Mouse (Mus musculus) stomach, postnatal 0 days (tissue): ENCODE results near the gene Mnat1. TPM values are rescaled to one million over a fixed set of nuclear protein-coding genes. Genes with fewer than 3 reads are reported as not detected.
"Not testable (repeated sequence)": the region's sequence is repeated elsewhere in the genome, so short reads cannot be mapped to it uniquely, and the experiment has no call there.

Experiments used
- ATAC-seq: fragments of 200-750 bp; cut with Nextera tagmentation; 2 replicates; pipeline ENCODE4 v1.8.0; 2017; ENCODE audit not compliant: low FRiP score, low TSS enrichment
- DNase-seq: peaks from one replicate; pipeline ENCODE4 v3.0.0-alpha.2; 2016; ENCODE audit warnings: low spot score
- H3K27ac ChIP-seq: fragments of 300-500 bp; sonication (generic); replicated peaks from 2 replicates; pipeline ENCODE4 v1.5.1; 2014; ENCODE audit warnings: mild to moderate bottlenecking, control low read depth
- H3K27me3 ChIP-seq: fragments of 300-500 bp; sonication (generic); 2 replicates; pipeline ENCODE4 v1.6.1; 2014; ENCODE audit warnings: low read length; ENCODE audit not compliant: control insufficient read depth, insufficient read depth
- H3K36me3 ChIP-seq: fragments of 300-500 bp; sonication (generic); 2 replicates; pipeline ENCODE4 v1.6.1; 2014; ENCODE audit warnings: low read length, mixed read lengths; ENCODE audit not compliant: control insufficient read depth, insufficient read depth
- H3K4me1 ChIP-seq: fragments of 300-500 bp; sonication (generic); replicated peaks from 2 replicates; pipeline ENCODE4 v1.6.1; 2014; ENCODE audit warnings: antibody characterized with exemption; ENCODE audit not compliant: control insufficient read depth, insufficient read depth
- H3K4me2 ChIP-seq: fragments of 300-500 bp; sonication (generic); replicated peaks from 2 replicates; pipeline ENCODE4 v1.6.1; 2014; ENCODE audit warnings: low read depth, mild to moderate bottlenecking, control low read depth, moderate library complexity
- H3K4me3 ChIP-seq: fragments of 300-500 bp; sonication (generic); 2 replicates; pipeline ENCODE4 v1.5.1; 2014; ENCODE audit warnings: low read depth, low read length, control low read depth
- H3K9ac ChIP-seq: fragments of 300-500 bp; sonication (generic); 2 replicates; pipeline ENCODE4 v1.6.1; 2014; ENCODE audit warnings: mild to moderate bottlenecking, low read length, control low read depth, mixed read lengths
- H3K9me3 ChIP-seq: fragments of 300-500 bp; sonication (generic); 2 replicates; pipeline ENCODE4 v1.6.1; 2016; ENCODE audit warnings: low read length; ENCODE audit not compliant: control insufficient read depth
- CTCF ChIP-seq: IDR thresholded peaks from 2 replicates; pipeline ENCODE4 v1.5.1; 2016; ENCODE audit warnings: antibody characterized with exemption, low read depth, mild to moderate bottlenecking, moderate library complexity
- EP300 ChIP-seq: optimal IDR thresholded peaks from 2 replicates; pipeline ENCODE3; 2016; ENCODE audit warnings: antibody characterized with exemption
- WGBS: fragments of 180-500 bp; shearing (Covaris S2); extraction: QIAGEN DNeasy Blood & Tissue Kit; methylation state at CpG from one replicate; pipeline ENCODE4 v1.1.7; 2014; 5-methylcytosine and 5-hydroxymethylcytosine counted together
- polyA plus RNA-seq: library from polyadenylated mRNA; unstranded; fragments of >200 nt; fragmentation: Nextera tagmentation; extraction: Ambion mirVana; gene quantifications from 2 replicates; pipeline ENCODE4 v1.2.1, GENCODE M21; 2015

Gene Mnat1
- polyA plus RNA-seq, 1 experiment from 2014 or later, result 17.1 TPM

GRCm38 (mm10) chr12:73112326-73113087, 11.0 kb upstream of the Mnat1 start:
- Histone ChIP-seq H3K4me3 (peak overlapping the region; percentile 62), H3K27ac (no peak overlapping the region), H3K36me3 (no peaks in the 10 kb centered on the region), H3K9me3 (no peaks in the 10 kb centered on the region), H3K4me2 (peak overlapping the region; percentile 98), H3K4me1 (peaks cover 6% of the 10 kb centered on the region; the same call in 1 of the 2 replicates), H3K9ac (peak overlapping the region; percentile 58), H3K27me3 (peaks cover 3% of the 10 kb centered on the region; the same call in 1 of the 2 replicates)
- DNase-seq (peak; percentile 55), ATAC-seq (peak; percentile 45)
- under 1% methylated on average over 68 of the region's 71 CpGs for WGBS
- no peak for TF ChIP-seq EP300
- no peak for TF ChIP-seq CTCF

GRCm38 (mm10) chr12:73113196-73113595, 10.3 kb upstream of the Mnat1 start, which contains the start of gene Six4:
Gene Six4, minus strand, starts transcription at chr12:73113456.
- H3K4me2 ChIP-seq, result peak within 1 kb of the TSS; percentile 98
- no peaks in the 10 kb centered on the region for H3K9me3 ChIP-seq
- under 1% methylated on average over 19 of the region's 20 CpGs for WGBS
- ATAC-seq (peak; percentile 75), DNase-seq (peak; percentile 73)
- H3K36me3 ChIP-seq, result no peaks in the 10 kb centered on the region
- TF ChIP-seq EP300 (no peak), CTCF (no peak)
- peaks cover 3% of the 10 kb centered on the region; the same call in 1 of the 2 replicates for H3K27me3 ChIP-seq
- peaks cover 6% of the 10 kb centered on the region; the same call in 1 of the 2 replicates for H3K4me1 ChIP-seq
- H3K9ac ChIP-seq, result peak within 1 kb of the TSS; percentile 58
- H3K4me3 ChIP-seq, result peak within 1 kb of the TSS; percentile 62
- H3K27ac ChIP-seq, result no peak within 1 kb of the TSS

GRCm38 (mm10) chr12:73125250-73125649, 1.7 kb downstream of the Mnat1 start:
- H3K36me3 ChIP-seq, result no peaks in the 10 kb centered on the region
- H3K4me2 ChIP-seq, result no peak overlapping the region
- DNase-seq (no peak), ATAC-seq (no peak)
- H3K9ac ChIP-seq, result no peak overlapping the region
- H3K4me3 ChIP-seq, result no peak overlapping the region
- H3K27me3 ChIP-seq, result no peaks in the 10 kb centered on the region
- no peaks in the 10 kb centered on the region for H3K9me3 ChIP-seq
- 72% methylated on average over 4 of the region's 4 CpGs for WGBS
- no peaks in the 10 kb centered on the region for H3K4me1 ChIP-seq
- TF ChIP-seq CTCF (no peak), EP300 (no peak)
- H3K27ac ChIP-seq, result no peak overlapping the region

- H3K27me3 ChIP-seq, result no peaks in the 10 kb centered on the region
- 73% methylated on average over 3 of the region's 3 CpGs for WGBS
- H3K36me3 ChIP-seq, result no peaks in the 10 kb centered on the region
Measured at GRCm38 (mm10) chr12:73140732-73141131, 17.2 kb downstream of the Mnat1 start.

GRCm38 (mm10) chr12:73147236-73147635, 23.7 kb downstream of the Mnat1 start:
- 55% methylated on average over 3 of the region's 3 CpGs for WGBS
- DNase-seq, result no peak

More at GRCm38 (mm10) chr12:73140732-73141131, 17.2 kb downstream of the Mnat1 start:
- H3K4me3 ChIP-seq, result no peak overlapping the region
- H3K9ac ChIP-seq, result no peak overlapping the region
- H3K4me1 ChIP-seq, result no peaks in the 10 kb centered on the region
- DNase-seq (no peak), ATAC-seq (no peak)
- H3K4me2 ChIP-seq, result no peak overlapping the region
- no peaks in the 10 kb centered on the region for H3K9me3 ChIP-seq
- no peak overlapping the region for H3K27ac ChIP-seq
- TF ChIP-seq CTCF (no peak), EP300 (no peak)

GRCm38 (mm10) chr12:73151038-73151437, 27.5 kb downstream of the Mnat1 start:
- not testable (repeated sequence) for ATAC-seq, H3K4me3 ChIP-seq, H3K9ac ChIP-seq, DNase-seq, H3K27me3 ChIP-seq, H3K9me3 ChIP-seq, H3K36me3 ChIP-seq, H3K27ac ChIP-seq, H3K4me1 ChIP-seq, H3K4me2 ChIP-seq
- 87% methylated on average over 5 of the region's 5 CpGs for WGBS

More at GRCm38 (mm10) chr12:73147236-73147635, 23.7 kb downstream of the Mnat1 start:
- H3K9ac ChIP-seq, result no peak overlapping the region
- no peak for ATAC-seq
- H3K27me3 ChIP-seq, result no peaks in the 10 kb centered on the region
- H3K4me2 ChIP-seq, result no peak overlapping the region
- H3K27ac ChIP-seq, result no peak overlapping the region
- no peak for TF ChIP-seq EP300
- no peak for TF ChIP-seq CTCF
- no peaks in the 10 kb centered on the region for H3K9me3 ChIP-seq
- H3K4me3 ChIP-seq, result no peak overlapping the region
- H3K36me3 ChIP-seq, result no peaks in the 10 kb centered on the region
- no peaks in the 10 kb centered on the region for H3K4me1 ChIP-seq
